Mouse (Mus musculus) cerebellum, postnatal 36 days (tissue): ENCODE data around the gene Tcf7.
"Not testable (repeated sequence)": the region's sequence is repeated elsewhere in the genome, so short reads cannot be mapped to it uniquely, and the experiment has no call there.

ENCODE experiments used
- DNase-seq, 2 experiments: peaks; one replicate each; pipeline ENCODE4 v3.0.0; 2021 to 2022; ENCODE audit warnings: mixed read lengths in 2 of 2

The Tcf7 gene

GRCm38 (mm10) chr11:52223968-52224682 lies 58.7 kb downstream of the Tcf7 start:
- DNase-seq, result no peak

- DNase-seq, result no peak
Observed at GRCm38 (mm10) chr11:52222891-52223290, 59.9 kb downstream of the Tcf7 start.

GRCm38 (mm10) chr11:52221921-52222320 lies 60.9 kb downstream of the Tcf7 start:
- not testable (repeated sequence) for DNase-seq

- DNase-seq, result peak; percentile 68 to 72
Observed at GRCm38 (mm10) chr11:52220282-52220681, 62.5 kb downstream of the Tcf7 start.

GRCm38 (mm10) chr11:52213887-52214286 lies 68.9 kb downstream of the Tcf7 start, which contains the start of gene Olfr1371:
Gene Olfr1371 (minus strand): TSS chr11:52213987.
- no peak for DNase-seq
